Mouse (Mus musculus) retina, adult 2 months (tissue): ENCODE results near the gene Rab5if.
A peak's percentile ranks its signal among the peaks of the same experiment; 100 is the strongest.
"Not testable (repeated sequence)": the region's sequence is repeated elsewhere in the genome, so short reads cannot be mapped to it uniquely, and the experiment has no call there.

Source experiments
- DNase-seq: peaks from one replicate; pipeline ENCODE4 v3.0.0-alpha.2; 2012; ENCODE audit warnings: low read depth, low spot score

Gene Rab5if

GRCm38 (mm10) chr2:156862772-156863486 lies at the start of gene Rab5if:
TSS of gene Rab5if (plus strand) at chr2:156863128.
- DNase-seq: peak; percentile 93

DNA sequence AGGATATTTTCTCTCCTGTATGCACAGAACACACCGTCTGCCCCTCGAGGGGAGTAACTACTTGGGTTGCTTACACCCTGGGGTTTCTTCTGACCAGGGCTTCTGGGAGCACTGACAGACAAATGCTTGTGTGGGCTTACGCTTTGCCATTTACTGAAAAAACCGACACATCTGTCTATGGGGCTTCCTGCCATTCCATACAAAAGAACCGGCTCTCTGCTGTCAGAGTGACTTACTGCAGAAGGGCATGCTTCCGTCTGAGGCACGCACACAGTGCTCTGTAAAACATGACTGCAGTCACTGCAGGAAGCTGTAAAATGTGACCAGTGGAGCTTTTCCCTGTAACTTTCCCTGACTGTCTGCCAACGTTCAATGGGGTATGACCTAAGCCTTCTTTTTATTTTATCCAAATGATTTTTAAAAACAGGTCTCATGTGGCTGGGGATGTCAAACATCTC lies 48.6 kb upstream of the Rab5if start:
- DNase-seq: no peak

- no peak for DNase-seq
Observed at GRCm38 (mm10) chr2:156814893-156815292, 48.0 kb upstream of the Rab5if start.

DNA sequence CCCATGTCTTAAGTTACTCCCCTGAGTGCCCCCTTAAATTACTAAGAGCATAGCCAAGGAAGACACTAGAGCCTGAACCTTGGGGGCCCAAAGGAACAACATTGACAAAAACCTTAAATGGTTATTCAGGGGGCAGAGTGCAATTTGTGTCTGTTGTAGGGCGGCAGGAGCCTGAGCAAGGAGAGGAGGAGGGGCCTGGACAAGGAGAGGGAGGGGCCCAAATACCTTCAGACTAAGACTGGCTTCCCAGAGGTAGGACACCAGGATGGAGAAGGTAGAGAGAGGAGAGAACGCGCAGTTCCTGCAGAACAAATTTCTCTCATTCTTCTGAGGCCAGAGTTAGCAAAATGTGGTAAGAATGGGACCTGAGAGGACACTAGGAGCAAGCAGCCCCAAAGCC lies 47.5 kb upstream of the Rab5if start:
- no peak for DNase-seq

DNA sequence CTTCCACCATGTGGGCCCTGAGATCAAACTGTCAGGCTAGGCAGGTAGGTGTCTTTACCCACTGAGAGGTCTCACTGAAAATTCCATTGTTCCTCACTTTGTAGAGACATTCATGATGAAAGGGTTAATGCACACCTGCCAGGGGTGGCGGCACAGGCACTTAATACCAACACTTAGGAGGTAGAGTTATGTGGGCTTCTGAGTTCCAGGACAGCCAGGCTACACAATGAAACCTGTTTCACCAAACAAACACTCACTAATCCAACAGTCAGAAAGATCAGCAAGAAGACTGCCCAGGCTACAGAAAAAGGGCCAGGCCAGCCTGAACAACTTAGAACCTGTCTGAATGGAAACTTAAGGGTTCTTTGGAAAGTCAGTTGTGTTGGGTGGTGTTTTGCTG lies 46.8 kb upstream of the Rab5if start:
- DNase-seq: no peak

GRCm38 (mm10) chr2:156825128-156825527 lies 37.8 kb upstream of the Rab5if start:
- DNase-seq: not testable (repeated sequence)

GRCm38 (mm10) chr2:156834336-156834735 lies 28.6 kb upstream of the Rab5if start:
- DNase-seq: no peak

- no peak for DNase-seq
Observed at GRCm38 (mm10) chr2:156838839-156839238, 24.1 kb upstream of the Rab5if start.

DNA sequence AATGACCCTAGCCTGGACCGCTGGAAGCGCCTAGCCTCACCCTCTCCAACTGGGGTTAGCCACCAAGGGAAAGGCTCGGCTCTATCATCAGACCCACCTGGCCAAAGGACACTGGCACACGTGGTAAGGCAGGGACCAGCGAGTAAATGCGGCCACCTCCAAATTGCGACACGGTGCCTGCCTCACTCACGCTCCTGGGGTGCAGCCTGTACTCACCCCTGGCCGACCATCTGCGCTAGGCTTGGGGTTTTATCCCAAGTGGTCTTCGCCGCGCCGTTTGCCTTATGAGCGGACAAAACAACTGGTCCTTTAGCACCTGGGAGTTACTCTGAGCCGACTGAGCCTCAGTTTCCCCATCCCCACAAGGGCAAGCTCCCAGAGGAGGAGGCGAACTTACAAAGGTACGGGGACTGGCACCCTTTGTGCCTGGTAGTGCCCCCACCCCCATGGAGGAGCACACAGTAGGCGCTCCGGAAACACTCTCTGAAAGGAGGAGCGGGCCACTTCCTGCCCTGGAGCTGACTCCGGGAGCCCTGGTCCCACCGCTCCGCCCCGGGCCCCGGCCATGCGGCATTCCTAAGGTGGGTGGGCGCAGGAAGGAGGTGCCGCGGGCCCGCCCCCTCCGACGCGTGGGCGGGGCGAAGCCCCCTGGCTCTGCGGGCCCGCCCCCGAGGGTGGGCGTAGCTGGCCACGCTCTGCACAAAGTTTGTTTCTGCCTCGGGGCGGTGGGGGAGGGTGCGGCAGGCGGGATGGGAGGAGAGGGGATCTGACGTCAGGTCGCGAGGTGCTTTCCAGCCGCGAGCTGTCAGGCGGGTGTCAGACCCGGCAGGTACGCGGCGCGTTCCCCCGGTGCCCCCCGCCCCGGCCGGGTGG lies 23.4 kb upstream of the Rab5if start, which contains the start of gene Tgif2:
Gene Tgif2 (plus strand): TSS at position 689 of the 873 bp plus-strand sequence.
- DNase-seq: no peak

DNA sequence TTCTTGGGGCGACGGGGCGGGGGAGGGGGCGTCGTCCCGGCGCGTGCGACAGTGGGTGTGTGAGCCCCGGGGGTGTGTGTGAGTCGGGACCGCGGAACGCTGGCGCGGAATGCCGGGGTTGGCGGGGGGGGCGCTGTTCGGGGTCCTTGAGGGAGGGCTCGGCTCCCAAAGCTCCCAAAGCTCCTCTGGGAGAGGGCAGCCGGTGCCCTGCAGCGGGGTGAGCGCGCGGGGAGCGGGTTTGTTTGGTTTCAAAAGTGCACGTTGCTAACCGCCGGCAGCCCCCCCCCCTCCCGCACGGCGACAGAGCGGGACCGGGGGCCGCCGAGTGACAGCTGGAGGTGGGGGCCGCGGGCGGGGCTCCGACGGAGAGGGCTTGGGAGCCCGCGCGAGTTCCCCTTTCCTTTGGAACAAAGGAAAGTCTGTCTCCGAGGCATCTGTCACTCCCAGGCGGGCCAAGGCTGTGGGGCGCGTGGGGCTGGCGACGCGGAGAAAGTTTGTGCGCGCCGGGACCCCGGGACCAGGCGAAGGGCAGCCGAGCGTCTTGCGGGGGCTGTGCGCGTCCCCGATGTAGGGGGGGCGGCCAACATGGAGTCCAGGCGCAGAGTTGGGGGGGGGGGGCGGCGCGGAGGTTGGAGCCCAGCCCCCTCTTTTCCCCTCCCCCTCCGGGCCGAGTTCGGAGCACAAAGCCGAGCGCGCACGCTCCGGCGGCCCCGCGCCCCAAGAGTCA lies 22.5 kb upstream of the Rab5if start:
- no peak for DNase-seq

DNA sequence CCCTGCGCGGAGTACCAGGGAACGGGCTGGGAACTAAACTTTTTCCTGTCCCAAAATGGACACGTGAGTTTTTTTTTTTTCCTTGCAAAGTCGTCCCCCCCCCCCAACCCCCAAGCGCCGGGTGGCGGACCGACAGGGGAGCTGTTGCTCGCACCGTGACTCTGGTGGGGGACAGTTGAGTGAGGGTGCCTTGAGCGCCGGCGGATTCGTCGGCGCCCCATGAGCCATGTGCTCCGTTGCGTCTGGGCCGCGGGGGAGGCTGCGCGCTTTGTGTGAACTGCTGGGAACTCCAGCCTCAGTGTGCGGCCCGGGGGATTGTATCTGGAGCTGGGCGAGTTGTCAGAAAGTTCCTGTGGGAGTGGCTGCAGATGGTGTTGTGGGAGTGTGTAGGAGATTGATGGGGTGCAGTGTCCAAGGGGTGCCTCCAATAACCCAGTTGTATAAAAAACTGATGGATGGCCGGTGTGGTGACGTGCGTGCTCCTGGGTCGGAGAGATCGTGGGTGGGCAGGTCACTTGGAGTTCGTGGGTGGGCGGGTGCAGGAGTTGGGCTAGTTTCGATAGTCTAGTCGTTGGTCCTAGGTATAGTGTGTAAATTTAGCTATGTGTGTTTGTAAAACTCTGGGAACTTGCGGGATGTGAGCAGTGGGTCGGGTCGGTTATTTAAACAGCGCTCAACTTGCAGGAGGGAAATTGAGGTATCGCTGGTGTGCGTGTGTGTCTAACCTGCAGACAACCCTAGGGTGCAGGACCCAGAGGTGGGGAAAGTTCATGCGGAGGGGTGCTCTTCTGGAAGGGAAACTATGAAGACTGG lies 21.7 kb upstream of the Rab5if start:
- no peak for DNase-seq

GRCm38 (mm10) chr2:156841841-156842706 lies 20.9 kb upstream of the Rab5if start:
- DNase-seq: no peak

DNA sequence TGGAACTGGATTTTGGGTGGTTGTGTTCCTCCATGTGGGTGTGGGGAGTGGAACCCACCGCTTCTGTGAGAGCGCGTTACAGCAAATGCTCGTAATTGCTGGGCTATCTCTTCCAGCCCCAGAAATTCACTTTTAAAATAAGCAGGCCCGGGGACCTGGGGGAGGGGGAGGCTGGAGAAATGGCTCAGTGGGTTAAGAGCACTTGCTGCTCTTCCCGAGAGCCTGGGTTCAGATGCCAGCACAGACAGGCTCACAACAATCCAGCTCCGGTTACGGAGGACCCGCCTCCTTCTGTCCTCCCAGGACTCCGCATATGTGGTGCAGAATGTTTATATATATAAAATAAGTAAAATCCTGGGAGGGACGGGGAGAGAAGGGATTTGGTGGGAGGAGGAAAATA lies 20.2 kb upstream of the Rab5if start:
- no peak for DNase-seq

DNA sequence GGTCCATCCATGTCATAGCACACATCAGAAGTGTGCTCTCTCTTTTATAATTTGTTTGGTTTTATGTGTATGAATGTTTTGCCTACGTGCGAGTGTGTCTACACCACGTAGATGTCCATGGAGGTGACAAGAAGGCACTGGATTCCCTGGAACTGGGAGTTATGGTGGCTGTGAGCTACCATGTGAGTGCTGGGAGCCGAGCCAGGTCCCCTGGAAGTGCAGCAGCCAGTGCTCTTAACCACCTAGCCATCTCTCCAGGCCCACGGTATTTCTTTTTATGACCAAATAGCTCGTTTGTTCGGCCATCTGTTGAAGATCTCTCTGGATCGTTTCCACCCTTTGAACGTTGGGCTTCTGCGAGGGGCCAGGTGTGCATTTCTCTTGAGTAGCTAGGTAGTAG lies 19.6 kb upstream of the Rab5if start:
- no peak for DNase-seq

GRCm38 (mm10) chr2:156844715-156845114 lies 18.2 kb upstream of the Rab5if start:
- DNase-seq: no peak

- no peak for DNase-seq
Observed at GRCm38 (mm10) chr2:156847653-156848052, 15.3 kb upstream of the Rab5if start.

- no peak for DNase-seq
Observed at GRCm38 (mm10) chr2:156848526-156849182, 14.3 kb upstream of the Rab5if start.

GRCm38 (mm10) chr2:156850505-156850904 lies 12.4 kb upstream of the Rab5if start:
- no peak for DNase-seq

- DNase-seq: not testable (repeated sequence)
Observed at GRCm38 (mm10) chr2:156853584-156853983, 9.3 kb upstream of the Rab5if start.
